Mouse (Mus musculus): Measurements from ENCODE around the gene Pknox1. TPM values are rescaled to one million over a fixed set of nuclear protein-coding genes. Genes with fewer than 3 reads are reported as not detected.

The Pknox1 gene
- polyA plus RNA-seq, 1 experiment, result 15.3 TPM

- no peaks in the 10 kb centered on the region for H3K27me3 ChIP-seq (ENCODE audit: control insufficient read depth, insufficient read depth, insufficient read length)
- TF ChIP-seq MYOG (IDR thresholded peaks at IDR 0.05; ENCODE audit: control insufficient read depth in 1 of 3, insufficient read depth in 1 of 3, insufficient read length in 2 of 3, low read depth in 2 of 3) (peak; percentile 67 to 72 (median 69)), TCF3 (IDR thresholded peaks at IDR 0.05; ENCODE audit: insufficient read length, low read depth) (peak; percentile 44), TCF12 (IDR thresholded peaks at IDR 0.05; ENCODE audit: insufficient read depth, poor library complexity, severe bottlenecking) (peak; percentile 13), POLR2AphosphoS2 (IDR thresholded peaks at IDR 0.05; ENCODE audit: insufficient read length, low read depth) (no peak), MYOD1 (IDR thresholded peaks at IDR 0.05; ENCODE audit: control insufficient read depth in 1 of 3, insufficient read length in 2 of 3, low read depth in 2 of 3) (peak; percentile 29 to 80 (median 75))
Measured at GRCm38 (mm10) chr17:31556253-31556652, 8.3 kb upstream of the Pknox1 start.

GRCm38 (mm10) chr17:31557124-31557880 lies 7.2 kb upstream of the Pknox1 start:
- Histone ChIP-seq H3K79me2 (ENCODE audit: control insufficient read depth, insufficient read depth) (no peaks in the 10 kb centered on the region), H3ac (ENCODE audit: control insufficient read depth, insufficient read length) (no peak overlapping the region), H3K27me3 (ENCODE audit: control insufficient read depth, insufficient read depth, insufficient read length) (no peaks in the 10 kb centered on the region), H3K4me2 (ENCODE audit: low read depth) (peak overlapping the region; percentile 80), H3K36me3 (ENCODE audit: control insufficient read depth, insufficient read depth) (no peaks in the 10 kb centered on the region), H3K4me3 (no peak overlapping the region)
- peak; percentile 61 to 92 (median 71) for TF ChIP-seq MYOG (IDR thresholded peaks at IDR 0.05; ENCODE audit: control insufficient read depth in 1 of 3, insufficient read depth in 1 of 3, insufficient read length in 2 of 3, low read depth in 2 of 3)
- TF ChIP-seq USF1 (IDR thresholded peaks at IDR 0.05; ENCODE audit: low read depth), result no peak
- TF ChIP-seq POLR2AphosphoS2 (IDR thresholded peaks at IDR 0.05; ENCODE audit: insufficient read length, low read depth), result no peak
- TF ChIP-seq POLR2A (IDR thresholded peaks at IDR 0.05; ENCODE audit: insufficient read length, low read depth), result no peak
- peak; percentile 69 for TF ChIP-seq TCF3 (IDR thresholded peaks at IDR 0.05; ENCODE audit: insufficient read length, low read depth)
- TF ChIP-seq CEBPB (IDR thresholded peaks at IDR 0.05; ENCODE audit: insufficient read depth, poor library complexity, severe bottlenecking), result no peak
- no peak for TF ChIP-seq SRF (IDR thresholded peaks at IDR 0.05; ENCODE audit: control insufficient read depth, insufficient read length, low read depth)
- TF ChIP-seq MYOD1 (IDR thresholded peaks at IDR 0.05; ENCODE audit: control insufficient read depth in 1 of 3, insufficient read length in 2 of 3, low read depth in 2 of 3), result peak; percentile 63 to 96 (median 94)
- no peak for TF ChIP-seq MAX (IDR thresholded peaks at IDR 0.05; ENCODE audit: low read depth)
- no peak for TF ChIP-seq E2F4 (IDR thresholded peaks at IDR 0.05; ENCODE audit: insufficient read depth)
- peak; percentile 89 for TF ChIP-seq TCF12 (IDR thresholded peaks at IDR 0.05; ENCODE audit: insufficient read depth, poor library complexity, severe bottlenecking)
- no peak for TF ChIP-seq REST (IDR thresholded peaks at IDR 0.05; ENCODE audit: insufficient read depth, insufficient read length)

More at GRCm38 (mm10) chr17:31556253-31556652, 8.3 kb upstream of the Pknox1 start:
- Histone ChIP-seq H3K79me2 (ENCODE audit: control insufficient read depth, insufficient read depth) (no peaks in the 10 kb centered on the region), H3ac (ENCODE audit: control insufficient read depth, insufficient read length) (no peak overlapping the region), H3K36me3 (ENCODE audit: control insufficient read depth, insufficient read depth) (no peaks in the 10 kb centered on the region), H3K4me3 (no peak overlapping the region), H3K4me2 (ENCODE audit: low read depth) (no peak overlapping the region)

GRCm38 (mm10) chr17:31557947-31558542 lies 6.5 kb upstream of the Pknox1 start:
- Histone ChIP-seq H3K27me3 (ENCODE audit: control insufficient read depth, insufficient read depth, insufficient read length) (no peaks in the 10 kb centered on the region), H3ac (ENCODE audit: control insufficient read depth, insufficient read length) (no peak overlapping the region), H3K79me2 (ENCODE audit: control insufficient read depth, insufficient read depth) (no peaks in the 10 kb centered on the region), H3K4me2 (ENCODE audit: low read depth) (peak overlapping the region; percentile 80), H3K4me3 (no peak overlapping the region), H3K36me3 (ENCODE audit: control insufficient read depth, insufficient read depth) (no peaks in the 10 kb centered on the region)
- no peak for TF ChIP-seq E2F4 (IDR thresholded peaks at IDR 0.05; ENCODE audit: insufficient read depth)
- TF ChIP-seq POLR2A (IDR thresholded peaks at IDR 0.05; ENCODE audit: insufficient read length, low read depth), result no peak
- TF ChIP-seq POLR2AphosphoS2 (IDR thresholded peaks at IDR 0.05; ENCODE audit: insufficient read length, low read depth), result no peak
- no peak for TF ChIP-seq TCF3 (IDR thresholded peaks at IDR 0.05; ENCODE audit: insufficient read length, low read depth)
- no peak for TF ChIP-seq CEBPB (IDR thresholded peaks at IDR 0.05; ENCODE audit: insufficient read depth, poor library complexity, severe bottlenecking)

GRCm38 (mm10) chr17:31559021-31559789 lies 5.3 kb upstream of the Pknox1 start:
- TF ChIP-seq MAX (IDR thresholded peaks at IDR 0.05; ENCODE audit: low read depth), result no peak
- no peak for TF ChIP-seq MYOD1 (IDR thresholded peaks at IDR 0.05; ENCODE audit: control insufficient read depth in 1 of 3, insufficient read length in 2 of 3, low read depth in 2 of 3)
- no peak for TF ChIP-seq TCF12 (IDR thresholded peaks at IDR 0.05; ENCODE audit: insufficient read depth, poor library complexity, severe bottlenecking)
- TF ChIP-seq SRF (IDR thresholded peaks at IDR 0.05; ENCODE audit: control insufficient read depth, insufficient read length, low read depth), result no peak
- TF ChIP-seq POLR2AphosphoS2 (IDR thresholded peaks at IDR 0.05; ENCODE audit: insufficient read length, low read depth), result no peak
- TF ChIP-seq REST (IDR thresholded peaks at IDR 0.05; ENCODE audit: insufficient read depth, insufficient read length), result no peak
- Histone ChIP-seq H3K79me2 (ENCODE audit: control insufficient read depth, insufficient read depth) (no peaks in the 10 kb centered on the region), H3K4me3 (no peak overlapping the region), H3K36me3 (ENCODE audit: control insufficient read depth, insufficient read depth) (no peaks in the 10 kb centered on the region), H3ac (ENCODE audit: control insufficient read depth, insufficient read length) (no peak overlapping the region), H3K27me3 (ENCODE audit: control insufficient read depth, insufficient read depth, insufficient read length) (no peaks in the 10 kb centered on the region), H3K4me2 (ENCODE audit: low read depth) (no peak overlapping the region)

All from myocyte (in vitro differentiated cells).